Mouse (Mus musculus) urinary bladder, postnatal 25 days (tissue): ENCODE measurements around the gene Tbx15.

ENCODE experiments used
- DNase-seq: peaks from one replicate; pipeline ENCODE4 v3.0.0; 2022; ENCODE audit warnings: low spot score

The Tbx15 gene

GRCm38 (mm10) chr3:99248831-99249550 is 8.8 kb downstream of the Tbx15 start:
- no peak for DNase-seq

GRCm38 (mm10) chr3:99249551-99249870 is 9.3 kb downstream of the Tbx15 start:
- no peak for DNase-seq

GRCm38 (mm10) chr3:99249906-99250305 is 9.7 kb downstream of the Tbx15 start:
- DNase-seq, result no peak

- DNase-seq, result no peak
These were observed 11.3 kb downstream of the Tbx15 start for GRCm38 (mm10) chr3:99251271-99252165.

GRCm38 (mm10) chr3:99252461-99253091 is 12.4 kb downstream of the Tbx15 start:
- no peak for DNase-seq

- DNase-seq, result no peak
These were observed 12.9 kb downstream of the Tbx15 start for GRCm38 (mm10) chr3:99253092-99253488.

- peak; percentile 27 for DNase-seq
These were observed 13.6 kb downstream of the Tbx15 start for GRCm38 (mm10) chr3:99253497-99254451.

GRCm38 (mm10) chr3:99254559-99255151 is 14.5 kb downstream of the Tbx15 start:
- no peak for DNase-seq

GRCm38 (mm10) chr3:99255411-99256365 is 15.5 kb downstream of the Tbx15 start:
- no peak for DNase-seq

- no peak for DNase-seq
These were observed 16.2 kb downstream of the Tbx15 start for GRCm38 (mm10) chr3:99256366-99256750.

- no peak for DNase-seq
These were observed 16.6 kb downstream of the Tbx15 start for GRCm38 (mm10) chr3:99256766-99257165.

- no peak for DNase-seq
These were observed 17.7 kb downstream of the Tbx15 start for GRCm38 (mm10) chr3:99257586-99258577.

- no peak for DNase-seq
These were observed 19.6 kb downstream of the Tbx15 start for GRCm38 (mm10) chr3:99259741-99260270.

GRCm38 (mm10) chr3:99260395-99260794 is 20.2 kb downstream of the Tbx15 start:
- DNase-seq, result no peak

- DNase-seq, result no peak
These were observed 21.2 kb downstream of the Tbx15 start for GRCm38 (mm10) chr3:99261371-99261791.

- no peak for DNase-seq
These were observed 21.8 kb downstream of the Tbx15 start for GRCm38 (mm10) chr3:99261986-99262385.

- DNase-seq, result no peak
These were observed 23.3 kb downstream of the Tbx15 start for GRCm38 (mm10) chr3:99263471-99263903.

GRCm38 (mm10) chr3:99264695-99265094 is 24.5 kb downstream of the Tbx15 start:
- DNase-seq, result no peak
